Mouse (Mus musculus) midbrain, embryonic 14.5 days (tissue): ENCODE data around the gene Pdzrn3. TPM values are rescaled to one million over a fixed set of nuclear protein-coding genes. Genes with fewer than 3 reads are reported as not detected.
A peak's percentile ranks its signal among the peaks of the same experiment; 100 is the strongest.

Experiments
- ATAC-seq: fragments of 200-750 bp; cut with Nextera tagmentation; 2 replicates; pipeline ENCODE4 v1.8.0; 2017; ENCODE audit warnings: moderate number of reproducible peaks, moderate library complexity; ENCODE audit not compliant: low FRiP score, low TSS enrichment
- DNase-seq: peaks from one replicate; pipeline ENCODE4 v3.0.0-alpha.2; 2015
- H3K27ac ChIP-seq: fragments of 300-500 bp; sonication (generic); replicated peaks from 2 replicates; pipeline ENCODE4 v1.5.1; 2014; ENCODE audit warnings: mild to moderate bottlenecking, low read depth, low read length, moderate library complexity
- H3K27me3 ChIP-seq: fragments of 300-500 bp; sonication (generic); 2 replicates; pipeline ENCODE4 v1.6.1; 2014; ENCODE audit warnings: low read length, control low read depth, mixed read lengths; ENCODE audit not compliant: control insufficient read depth, insufficient read depth
- H3K36me3 ChIP-seq: fragments of 300-500 bp; sonication (generic); 2 replicates; pipeline ENCODE4 v1.6.1; 2014; ENCODE audit warnings: low read length, control low read depth; ENCODE audit not compliant: control insufficient read depth, insufficient read depth
- H3K4me1 ChIP-seq: fragments of 300-500 bp; sonication (generic); 2 replicates; pipeline ENCODE4 v1.6.1; 2014; ENCODE audit warnings: mild to moderate bottlenecking, antibody characterized with exemption, low read length, control low read depth; ENCODE audit not compliant: control insufficient read depth, insufficient read depth
- H3K4me2 ChIP-seq: fragments of 300-500 bp; sonication (generic); 2 replicates; pipeline ENCODE4 v1.6.1; 2014; ENCODE audit warnings: mild to moderate bottlenecking, low read length, moderate library complexity
- H3K4me3 ChIP-seq: fragments of 300-500 bp; sonication (generic); replicated peaks from 2 replicates; pipeline ENCODE4 v1.5.1; 2014; ENCODE audit warnings: low read depth, low read length
- H3K9ac ChIP-seq: fragments of 300-500 bp; sonication (generic); replicated peaks from 2 replicates; pipeline ENCODE4 v1.6.1; 2014; ENCODE audit warnings: mild to moderate bottlenecking, low read length, moderate library complexity
- H3K9me3 ChIP-seq: fragments of 300-500 bp; sonication (generic); 2 replicates; pipeline ENCODE4 v1.6.1; 2016; ENCODE audit warnings: low read length, control low read depth, mixed read lengths; ENCODE audit not compliant: control insufficient read depth
- WGBS: fragments of 180-500 bp; shearing (Covaris S2); extraction: QIAGEN DNeasy Blood & Tissue Kit; methylation state at CpG from one replicate; pipeline ENCODE4 v1.1.7; 2014; 5-methylcytosine and 5-hydroxymethylcytosine counted together
- polyA plus RNA-seq: library from polyadenylated mRNA; unstranded; fragments of >200 nt; fragmentation: Nextera tagmentation; extraction: Ambion mirVana; gene quantifications from 2 replicates; pipeline ENCODE4 v1.2.1, GENCODE M21; 2014

The Pdzrn3 gene
- polyA plus RNA-seq, 1 experiment from 2014 or later, result 20.6 TPM

GRCm38 (mm10) chr6:101287077-101287476 is 90.6 kb downstream of the Pdzrn3 start:
- H3K27ac ChIP-seq, result no peak overlapping the region
- H3K4me3 ChIP-seq, result no peak overlapping the region
- no peak for DNase-seq
- WGBS, result 91% methylated on average over 2 of the region's 2 CpGs
- H3K9ac ChIP-seq, result no peak overlapping the region
- H3K4me2 ChIP-seq, result no peak overlapping the region
- H3K4me1 ChIP-seq, result no peaks in the 10 kb centered on the region; the same call in 1 of the 2 replicates
- no peaks in the 10 kb centered on the region for H3K36me3 ChIP-seq
- H3K9me3 ChIP-seq, result no peaks in the 10 kb centered on the region
- H3K27me3 ChIP-seq, result no peaks in the 10 kb centered on the region
- ATAC-seq, result no peak

GRCm38 (mm10) chr6:101284368-101284955 is 93.2 kb downstream of the Pdzrn3 start:
- Histone ChIP-seq H3K27ac (no peak overlapping the region), H3K9me3 (no peaks in the 10 kb centered on the region), H3K9ac (no peak overlapping the region), H3K4me2 (no peak overlapping the region), H3K4me3 (no peak overlapping the region), H3K36me3 (no peaks in the 10 kb centered on the region), H3K27me3 (peaks cover 5% of the 10 kb centered on the region; the same call in 1 of the 2 replicates), H3K4me1 (peaks cover 11% of the 10 kb centered on the region; the same call in 1 of the 2 replicates)
- ATAC-seq, result no peak
- DNase-seq, result no peak
- WGBS, result 60% methylated on average over 6 of the region's 6 CpGs

DNA sequence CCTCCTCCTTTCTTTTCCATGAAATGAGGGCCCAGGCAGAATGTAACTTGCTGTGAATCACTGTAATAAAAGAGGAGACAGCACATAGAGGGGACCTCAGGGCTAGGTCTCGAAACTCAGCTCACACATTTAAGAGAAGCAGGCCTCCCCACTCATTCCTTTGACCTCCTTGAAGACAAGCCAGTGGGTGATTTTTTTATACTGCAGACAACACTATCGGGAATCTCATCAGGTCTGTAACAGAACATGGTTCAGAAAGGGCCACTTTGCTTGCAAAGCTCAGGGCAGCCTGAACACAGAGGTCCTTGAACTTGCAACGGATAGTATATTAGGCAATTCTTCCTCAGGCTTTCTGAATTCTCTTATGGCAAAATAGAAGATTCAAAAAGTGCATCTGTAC is 93.8 kb downstream of the Pdzrn3 start:
- no peak overlapping the region for H3K4me3 ChIP-seq
- DNase-seq, result no peak

DNA sequence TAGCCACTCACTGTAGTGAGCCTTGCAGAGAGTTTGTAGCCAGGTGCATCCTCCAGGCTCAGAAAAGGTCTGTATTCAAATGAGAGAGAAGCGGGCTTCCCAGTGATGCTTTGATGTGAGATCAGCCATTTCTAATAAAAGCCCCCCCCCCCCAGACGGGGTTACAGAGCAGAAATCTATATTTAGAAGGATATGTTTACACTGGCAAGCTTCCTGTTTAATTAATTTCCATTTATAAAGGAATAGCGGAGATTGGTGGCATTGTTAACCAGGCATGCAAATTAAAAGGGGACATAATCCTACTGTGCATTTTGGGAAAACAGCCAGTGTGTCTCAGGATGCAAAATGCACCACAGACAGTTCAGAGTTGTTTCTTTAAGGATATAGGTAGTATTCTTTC is 96.1 kb downstream of the Pdzrn3 start:
- no peak overlapping the region for H3K4me2 ChIP-seq
- no peak overlapping the region for H3K9ac ChIP-seq
- 6% methylated on average over 3 of the region's 3 CpGs for WGBS
- no peaks in the 10 kb centered on the region for H3K9me3 ChIP-seq
- no peak overlapping the region for H3K27ac ChIP-seq
- H3K4me1 ChIP-seq, result peaks cover 11% of the 10 kb centered on the region; the same call in 1 of the 2 replicates
- no peak overlapping the region for H3K4me3 ChIP-seq
- DNase-seq (peak; percentile 39), ATAC-seq (no peak)
- H3K36me3 ChIP-seq, result no peaks in the 10 kb centered on the region
- H3K27me3 ChIP-seq, result peaks cover 5% of the 10 kb centered on the region; the same call in 1 of the 2 replicates

More for the DNA sequence above, 93.8 kb downstream of the Pdzrn3 start:
- no peak overlapping the region for H3K4me2 ChIP-seq
- H3K27me3 ChIP-seq, result peaks cover 5% of the 10 kb centered on the region; the same call in 1 of the 2 replicates
- no peak for ATAC-seq
- no peak overlapping the region for H3K9ac ChIP-seq
- peaks cover 11% of the 10 kb centered on the region; the same call in 1 of the 2 replicates for H3K4me1 ChIP-seq
- no peak overlapping the region for H3K27ac ChIP-seq
- no peaks in the 10 kb centered on the region for H3K9me3 ChIP-seq
- no peaks in the 10 kb centered on the region for H3K36me3 ChIP-seq
- WGBS, result 75% methylated on average over 3 of the region's 3 CpGs

GRCm38 (mm10) chr6:101280811-101281218 is 96.9 kb downstream of the Pdzrn3 start:
- peak; percentile 40 for DNase-seq
- no peak overlapping the region for H3K27ac ChIP-seq
- 10% methylated on average over 9 of the region's 9 CpGs for WGBS
- peaks cover 11% of the 10 kb centered on the region; the same call in 1 of the 2 replicates for H3K4me1 ChIP-seq
- no peak overlapping the region for H3K4me3 ChIP-seq
- H3K9me3 ChIP-seq, result no peaks in the 10 kb centered on the region
- peaks cover 5% of the 10 kb centered on the region; the same call in 1 of the 2 replicates for H3K27me3 ChIP-seq
- no peak for ATAC-seq
- no peak overlapping the region for H3K9ac ChIP-seq
- H3K4me2 ChIP-seq, result no peak overlapping the region
- no peaks in the 10 kb centered on the region for H3K36me3 ChIP-seq

DNA sequence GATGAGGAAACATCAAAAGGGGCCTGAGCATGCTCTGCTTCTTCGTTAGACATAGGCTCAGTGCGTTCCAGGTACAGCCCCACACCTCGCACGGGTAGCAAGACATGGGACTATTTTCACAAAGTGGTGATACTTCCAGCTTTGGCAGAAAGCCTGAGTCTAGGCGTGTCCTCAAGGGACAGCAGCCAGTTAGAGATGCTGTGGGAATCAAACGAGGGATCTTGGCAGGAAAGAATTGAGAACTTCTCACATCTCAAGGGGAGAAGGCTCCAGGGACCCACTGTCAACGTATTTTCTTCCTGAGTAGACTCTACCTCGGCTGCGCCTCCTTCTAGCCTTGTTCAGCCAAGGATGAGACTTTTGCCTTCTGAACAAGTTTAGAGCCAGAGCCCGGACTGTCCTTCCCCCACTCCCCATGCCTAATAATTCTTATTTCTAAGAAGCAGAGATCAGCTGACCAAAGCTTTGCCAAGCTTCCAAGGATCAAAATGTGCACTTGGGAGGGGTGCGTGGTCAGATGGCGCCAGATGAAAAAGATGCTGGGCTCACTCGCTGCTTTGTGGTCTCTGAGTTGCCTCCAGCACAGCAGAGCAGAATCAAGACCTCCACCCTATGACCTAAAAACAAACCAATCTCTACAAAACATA is 99.3 kb downstream of the Pdzrn3 start:
- no peaks in the 10 kb centered on the region for H3K36me3 ChIP-seq
- peaks cover 11% of the 10 kb centered on the region; the same call in 1 of the 2 replicates for H3K4me1 ChIP-seq
- H3K9me3 ChIP-seq, result no peaks in the 10 kb centered on the region
- H3K27ac ChIP-seq, result no peak overlapping the region
- peaks cover 5% of the 10 kb centered on the region; the same call in 1 of the 2 replicates for H3K27me3 ChIP-seq
- no peak overlapping the region for H3K4me3 ChIP-seq
- DNase-seq (no peak), ATAC-seq (no peak)
- no peak overlapping the region for H3K9ac ChIP-seq
- H3K4me2 ChIP-seq, result no peak overlapping the region
- 76% methylated on average over 13 of the region's 13 CpGs for WGBS

DNA sequence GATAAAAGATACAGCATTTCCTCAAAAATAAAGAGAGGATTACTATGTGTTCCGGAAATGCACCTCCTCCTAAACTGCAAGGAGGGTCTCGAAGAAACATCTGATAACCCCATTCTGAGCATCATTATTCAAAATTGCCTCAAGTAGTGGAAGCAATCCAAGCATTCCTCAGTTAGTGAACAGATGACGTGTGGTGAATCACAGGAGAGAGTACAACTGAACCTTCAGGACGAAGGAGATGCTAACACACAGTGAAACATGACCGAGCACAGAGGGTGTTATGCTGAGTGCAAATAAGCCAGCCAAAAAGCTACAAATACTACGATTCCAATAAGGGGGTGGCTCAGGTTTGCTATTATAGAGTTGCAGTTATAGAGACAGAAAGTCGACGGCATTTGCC is 101.4 kb downstream of the Pdzrn3 start:
- Histone ChIP-seq H3K4me2 (no peak overlapping the region), H3K27ac (no peak overlapping the region), H3K27me3 (peaks cover 11% of the 10 kb centered on the region; the same call in 1 of the 2 replicates), H3K9ac (no peak overlapping the region), H3K36me3 (no peaks in the 10 kb centered on the region), H3K4me1 (peaks cover 7% of the 10 kb centered on the region; the same call in 1 of the 2 replicates), H3K9me3 (no peaks in the 10 kb centered on the region), H3K4me3 (no peak overlapping the region)
- 84% methylated on average over 8 of the region's 8 CpGs for WGBS
- ATAC-seq, result no peak
- DNase-seq, result no peak

DNA sequence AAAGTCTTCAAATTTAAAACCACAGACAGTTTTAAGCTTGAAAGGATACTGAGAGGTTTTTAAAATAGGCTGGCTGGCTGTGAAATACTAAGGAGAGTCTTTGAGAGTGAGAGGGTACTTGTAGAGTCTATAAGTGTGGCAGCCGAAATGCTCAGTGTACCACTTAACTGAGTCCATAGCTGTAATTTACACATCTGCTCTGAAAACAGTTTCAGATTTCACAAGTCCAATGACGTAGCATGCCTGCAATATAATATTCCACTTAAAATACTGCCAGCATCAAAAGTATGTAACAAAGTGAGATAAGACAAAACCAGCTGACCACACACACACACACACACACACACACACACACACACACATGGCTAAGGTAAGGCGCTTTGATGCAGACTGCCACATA is 101.9 kb downstream of the Pdzrn3 start:
- Histone ChIP-seq H3K9ac (no peak overlapping the region), H3K4me2 (no peak overlapping the region), H3K27ac (no peak overlapping the region), H3K4me3 (no peak overlapping the region), H3K27me3 (peaks cover 11% of the 10 kb centered on the region; the same call in 1 of the 2 replicates), H3K9me3 (no peaks in the 10 kb centered on the region), H3K4me1 (peaks cover 3% of the 10 kb centered on the region; the same call in 1 of the 2 replicates), H3K36me3 (no peaks in the 10 kb centered on the region)
- DNase-seq, result no peak
- no peak for ATAC-seq
- WGBS, result 95% methylated on average over 3 of the region's 3 CpGs
